Mouse (Mus musculus): ENCODE measurements around the gene Sh3pxd2a.

- TF ChIP-seq POLR2A (IDR thresholded peaks at IDR 0.05; ENCODE audit: low read depth, low read length) (no peak), CTCF (conservative IDR thresholded peaks at IDR 0.05; ENCODE audit: insufficient read depth, insufficient read length, low read depth, low read length) (no peak)
These were observed 127.0 kb downstream of the Sh3pxd2a start for GRCm38 (mm10) chr19:47337191-47337590.
